Mouse (Mus musculus) megakaryocyte, embryonic 14.5 days (primary cell): ENCODE results near the gene Lyz1.

Experiments used
- FLI1 ChIP-seq: IDR thresholded peaks from 2 replicates; pipeline ENCODE4 v1.6.1; 2012; ENCODE audit warnings: low read length, inconsistent platforms, mixed read lengths
- GATA1 ChIP-seq: IDR thresholded peaks from 3 replicates; pipeline ENCODE4 v1.6.1; 2012; ENCODE audit warnings: mixed read lengths, low read length, inconsistent platforms, borderline replicate concordance

DNA sequence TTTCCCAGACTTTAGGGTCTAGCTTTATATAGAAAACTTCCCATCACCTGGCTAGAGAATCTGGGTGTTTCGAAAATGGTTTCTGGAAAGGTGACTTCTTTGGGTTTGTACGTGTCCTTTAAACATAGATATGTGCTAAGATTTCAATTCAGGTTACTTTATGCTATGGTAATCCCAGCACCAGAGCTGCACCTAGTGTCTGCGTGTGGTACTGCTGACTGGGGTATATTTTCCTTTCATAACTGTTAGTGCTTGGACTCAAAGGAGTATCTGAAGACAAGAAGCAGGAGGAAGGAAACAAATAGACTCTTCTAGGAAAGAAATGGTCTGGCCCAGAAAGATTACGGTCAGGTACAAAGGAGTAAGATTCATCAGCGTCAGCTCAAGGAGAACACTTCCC lies 37.9 kb upstream of the Lyz1 start:
- TF ChIP-seq GATA1 (no peak), FLI1 (no peak)
